Mouse (Mus musculus) A20 (cell line): Measurements from ENCODE around the gene Acer3.
A peak's percentile ranks its signal among the peaks of the same experiment; 100 is the strongest.
"Not testable (repeated sequence)": the region's sequence is repeated elsewhere in the genome, so short reads cannot be mapped to it uniquely, and the experiment has no call there.

Source experiments
- DNase-seq: peaks from one replicate; pipeline ENCODE4 v3.0.0-alpha.2; 2011; ENCODE audit warnings: low read depth, low spot score

The Acer3 gene

DNA sequence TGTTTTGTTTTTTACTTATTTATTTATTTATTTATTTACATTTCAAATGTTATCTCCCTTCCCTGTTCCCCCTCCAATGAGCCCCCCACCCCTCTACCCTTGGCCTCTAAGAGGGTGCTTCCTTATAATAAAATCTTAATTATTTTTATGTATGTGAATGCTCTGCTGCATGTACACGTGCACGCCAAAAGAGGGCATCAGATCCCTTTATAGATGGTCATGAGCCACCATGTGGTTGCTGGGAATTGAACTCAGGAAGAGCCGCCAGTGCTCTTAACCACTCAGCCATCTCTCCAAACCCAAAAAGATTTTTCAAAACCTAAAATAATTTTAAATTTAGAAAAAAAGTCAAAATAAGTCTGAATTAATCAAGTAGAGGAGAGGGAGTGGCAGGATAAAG, 31.4 kb downstream of the Acer3 start:
- peak; percentile 50 for DNase-seq

DNA sequence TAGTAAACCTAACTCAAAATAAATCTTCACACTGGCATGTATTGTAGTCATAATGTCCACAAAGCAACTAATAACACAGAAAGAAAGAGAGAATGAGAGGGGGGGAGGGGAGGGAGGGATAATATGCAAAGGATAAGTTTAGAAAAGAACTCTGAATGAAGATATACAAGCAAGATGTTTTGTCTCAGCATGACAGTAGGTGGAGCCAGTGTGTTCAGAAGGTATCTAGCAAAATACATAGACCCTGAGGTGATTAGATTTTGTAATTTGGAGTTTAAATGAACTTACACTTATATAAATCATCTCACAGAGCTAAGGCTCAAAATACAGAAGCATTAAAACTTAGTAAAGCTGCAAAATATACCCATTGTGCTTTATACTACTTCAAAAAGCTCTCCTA, 44.7 kb downstream of the Acer3 start:
- DNase-seq, result peak; percentile 36

DNA sequence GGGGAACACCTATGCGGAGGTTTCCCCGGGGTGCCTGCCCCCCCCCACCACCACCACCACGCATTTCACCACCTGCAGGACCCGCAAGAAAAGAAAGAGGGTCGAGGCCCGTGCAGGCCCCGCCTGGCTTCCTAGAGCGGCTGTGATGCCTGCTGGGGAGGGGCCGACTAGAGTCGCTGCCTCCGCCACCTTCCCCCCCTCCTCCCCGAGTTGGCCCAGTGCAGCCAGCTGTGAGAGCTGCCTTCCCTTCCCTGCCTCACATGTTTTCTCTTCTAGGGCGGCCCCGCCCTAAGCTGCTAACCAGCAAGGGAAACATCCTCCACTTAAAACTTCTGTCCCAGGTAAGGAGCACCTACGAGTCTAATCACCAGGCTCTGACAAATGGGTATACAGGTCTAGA, 52.8 kb downstream of the Acer3 start:
- DNase-seq, result not testable (repeated sequence)

DNA sequence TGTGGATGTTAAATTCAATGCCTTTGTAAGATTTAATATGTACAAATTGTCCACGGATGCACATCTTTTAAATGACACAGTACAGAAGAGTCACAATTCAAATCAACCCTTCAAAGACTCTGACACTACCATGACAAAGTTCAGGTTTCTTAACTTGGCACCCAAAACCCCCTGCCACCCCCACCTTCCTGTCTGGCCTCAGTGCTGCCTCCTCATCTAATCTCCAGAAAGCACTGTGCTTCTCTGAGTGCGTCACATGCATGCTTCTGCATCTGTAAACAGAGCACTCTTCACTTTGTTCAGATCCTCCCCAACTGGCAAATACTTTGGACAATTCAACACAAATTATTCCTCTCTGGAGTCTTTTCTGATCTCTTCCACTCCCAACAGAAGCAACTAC, 68.5 kb downstream of the Acer3 start:
- DNase-seq, result no peak

DNA sequence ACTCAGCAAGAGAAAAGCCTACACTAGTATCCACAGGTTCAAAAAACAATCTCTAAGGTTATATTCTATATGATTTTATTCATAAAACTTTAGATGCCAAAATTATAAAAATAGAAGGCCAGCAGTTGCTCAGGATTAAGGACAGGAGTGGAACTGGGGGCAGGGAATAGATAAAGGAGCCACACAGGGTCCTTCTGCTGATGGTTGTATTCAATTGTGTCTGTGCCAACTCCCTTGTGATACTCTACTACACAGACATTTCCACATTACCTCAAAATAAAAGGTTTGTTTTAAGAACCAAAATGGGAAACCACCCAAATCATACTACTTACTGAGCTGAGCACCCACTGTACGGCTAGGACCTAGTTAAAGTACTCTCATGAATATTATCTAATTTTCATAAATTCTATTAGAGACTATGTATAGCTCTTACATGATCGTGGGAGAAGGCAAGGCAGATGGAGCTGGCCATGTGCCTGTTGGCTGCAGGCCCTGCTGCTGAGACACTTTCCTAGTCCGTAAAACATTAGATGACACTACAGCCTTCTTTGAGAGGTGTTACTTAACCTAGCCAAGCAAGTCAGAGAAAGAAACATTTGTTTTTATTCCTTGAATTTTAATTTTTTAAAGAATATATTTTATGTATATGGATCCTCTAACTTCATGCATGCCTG, 84.2 kb downstream of the Acer3 start:
- DNase-seq, result no peak

DNA sequence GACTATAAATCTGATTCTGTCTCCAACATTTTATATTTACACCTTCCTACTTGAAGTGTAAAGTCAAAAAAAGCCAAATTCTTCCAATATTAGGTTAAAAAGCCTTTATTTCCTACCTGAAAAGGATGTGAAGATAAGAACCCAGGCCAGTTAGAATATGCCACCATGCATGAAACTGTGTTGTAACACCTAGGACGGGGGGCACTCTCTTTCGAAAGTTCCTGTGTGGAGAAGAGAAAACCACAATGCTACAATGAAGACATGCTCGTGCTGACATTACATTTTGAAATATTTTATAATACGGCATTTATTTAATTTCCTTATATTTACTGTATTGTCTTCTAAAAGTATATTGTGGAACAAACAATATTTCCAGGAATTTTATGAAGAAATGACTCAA, 97.2 kb downstream of the Acer3 start:
- DNase-seq, result no peak

DNA sequence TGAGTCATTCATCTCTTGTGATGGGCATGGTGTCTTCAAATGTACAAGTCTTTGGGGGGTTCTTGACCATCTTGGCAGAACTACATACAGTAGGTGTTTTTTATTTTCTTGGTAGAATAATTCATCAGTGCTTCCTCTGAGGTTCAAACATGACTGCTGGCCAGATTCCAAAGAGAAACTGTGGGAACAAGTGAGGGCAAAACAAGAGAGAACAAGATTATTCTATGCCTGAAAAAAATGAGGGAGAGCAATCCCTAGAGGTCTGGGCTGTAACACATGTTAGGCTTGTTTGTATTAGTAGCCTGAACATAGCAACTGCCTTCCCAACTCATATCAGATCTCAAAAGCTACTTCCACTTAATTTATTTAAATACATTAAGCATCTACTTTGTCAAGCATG, 104.3 kb downstream of the Acer3 start:
- no peak for DNase-seq

DNA sequence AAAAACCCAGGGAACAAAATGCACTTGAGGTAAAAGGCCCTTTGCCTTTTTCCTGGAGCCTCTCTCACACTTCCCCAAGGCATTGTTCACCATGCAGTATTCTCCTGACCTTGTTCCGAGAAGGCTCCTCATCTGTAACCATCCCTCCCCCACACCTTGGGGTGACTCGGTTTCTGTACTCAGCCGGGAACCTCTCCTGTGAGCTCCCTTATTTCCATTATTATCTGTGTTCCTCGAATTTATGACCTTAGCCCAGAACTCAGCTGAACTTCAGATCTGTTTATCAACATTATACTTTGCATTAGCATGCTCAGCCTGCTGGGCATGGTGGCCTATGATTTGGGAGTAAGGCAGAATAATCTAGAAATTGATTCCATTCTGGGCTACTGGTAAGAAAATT, 118.1 kb downstream of the Acer3 start:
- no peak for DNase-seq

DNA sequence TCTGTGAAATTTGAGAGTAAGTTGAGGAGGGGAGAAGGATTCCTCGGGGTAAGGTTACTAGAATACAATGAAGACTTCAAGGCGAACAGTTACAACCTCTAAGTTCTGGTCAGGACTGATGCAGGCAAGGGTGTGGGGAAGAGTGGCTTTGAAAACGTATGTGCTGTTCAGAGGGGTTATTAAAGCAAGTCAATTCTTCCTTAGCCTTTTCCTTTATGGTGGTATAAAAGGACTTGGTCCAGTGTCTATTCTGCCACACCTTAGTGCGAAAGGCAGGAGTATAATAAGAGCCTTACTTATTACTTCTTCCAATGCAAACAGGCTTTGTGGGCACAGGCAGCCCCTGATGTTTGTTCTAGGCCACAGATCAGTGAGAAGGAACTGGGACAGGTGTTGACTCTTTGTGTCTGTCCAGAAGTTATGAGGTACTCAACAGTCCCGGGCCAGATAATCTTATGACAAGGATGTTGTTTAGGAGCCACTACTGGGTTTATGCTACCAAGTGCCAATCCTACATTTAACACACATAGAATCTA, 119.4 kb downstream of the Acer3 start:
- no peak for DNase-seq

DNA sequence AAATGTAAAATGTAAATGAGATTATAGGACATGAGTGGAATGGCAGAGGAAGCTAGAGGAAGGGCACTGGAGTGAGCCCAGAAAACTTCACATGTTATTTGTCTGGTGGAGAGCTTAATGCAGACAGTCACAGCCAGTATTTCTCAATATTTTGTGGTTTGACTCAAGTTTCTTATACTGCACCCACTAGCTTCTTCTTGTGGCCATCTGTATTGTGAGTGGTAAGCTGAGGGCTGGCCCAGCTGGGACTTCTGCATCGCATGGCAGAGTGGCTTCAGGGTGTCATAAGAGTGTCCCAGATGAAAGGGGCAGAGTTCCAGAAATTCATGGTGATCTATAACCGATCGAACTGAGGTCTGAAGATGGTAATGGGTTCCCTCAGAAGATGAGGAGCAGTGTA, 120.6 kb downstream of the Acer3 start:
- no peak for DNase-seq

DNA sequence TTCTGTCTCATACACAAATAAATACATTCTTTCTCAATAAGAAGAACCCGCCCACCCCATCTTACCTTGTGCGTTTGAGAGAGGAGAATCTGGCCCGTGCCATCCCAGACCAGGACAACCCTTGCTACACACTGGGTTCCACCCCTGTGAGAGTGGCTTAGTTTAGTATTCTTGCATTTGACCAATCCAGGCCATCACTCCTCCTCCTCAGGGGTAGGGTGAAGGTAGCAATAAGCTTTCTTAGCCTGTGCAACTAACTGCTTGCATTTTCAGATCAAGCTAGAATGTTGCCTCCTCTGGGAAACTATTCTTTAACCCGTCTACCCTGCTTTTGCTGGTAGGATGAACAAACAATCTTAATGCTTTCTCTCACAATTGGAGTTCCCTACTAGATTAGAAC, 121.6 kb downstream of the Acer3 start, which contains the start of gene B3gnt6:
B3gnt6 (minus strand) TSS at position 101 of the 400 bp plus-strand sequence.
- DNase-seq, result no peak

DNA sequence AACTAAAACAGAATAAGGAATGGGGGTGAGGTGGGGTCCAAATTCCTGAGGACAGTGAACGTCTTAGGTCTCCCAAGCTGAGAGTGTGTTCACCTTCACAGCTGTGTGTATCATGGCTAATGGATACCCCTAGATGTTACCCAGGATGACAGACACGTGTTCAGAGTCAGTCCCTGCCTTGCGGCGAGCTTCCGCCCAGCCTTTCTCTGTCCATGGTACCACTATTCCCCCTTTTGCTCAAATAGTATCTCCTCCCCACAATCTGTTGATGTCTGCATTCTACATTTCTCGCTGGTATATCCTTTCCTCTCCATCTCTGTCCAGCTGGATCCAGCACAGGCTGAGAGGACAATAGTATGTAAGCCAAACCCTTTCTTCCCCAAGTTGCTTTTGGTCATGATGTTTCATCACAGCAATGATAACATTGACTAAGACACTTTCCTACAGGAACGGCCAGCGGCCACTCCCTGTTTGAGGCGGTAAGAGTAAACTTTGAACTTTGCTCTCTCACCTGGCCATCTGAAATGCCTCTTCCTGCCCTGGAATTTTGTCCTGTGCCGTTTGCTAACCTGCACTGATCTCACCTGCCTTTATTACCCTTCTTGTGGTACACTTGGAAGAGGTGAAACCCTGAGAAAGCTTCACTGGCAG, 125.7 kb downstream of the Acer3 start:
- DNase-seq, result no peak

DNA sequence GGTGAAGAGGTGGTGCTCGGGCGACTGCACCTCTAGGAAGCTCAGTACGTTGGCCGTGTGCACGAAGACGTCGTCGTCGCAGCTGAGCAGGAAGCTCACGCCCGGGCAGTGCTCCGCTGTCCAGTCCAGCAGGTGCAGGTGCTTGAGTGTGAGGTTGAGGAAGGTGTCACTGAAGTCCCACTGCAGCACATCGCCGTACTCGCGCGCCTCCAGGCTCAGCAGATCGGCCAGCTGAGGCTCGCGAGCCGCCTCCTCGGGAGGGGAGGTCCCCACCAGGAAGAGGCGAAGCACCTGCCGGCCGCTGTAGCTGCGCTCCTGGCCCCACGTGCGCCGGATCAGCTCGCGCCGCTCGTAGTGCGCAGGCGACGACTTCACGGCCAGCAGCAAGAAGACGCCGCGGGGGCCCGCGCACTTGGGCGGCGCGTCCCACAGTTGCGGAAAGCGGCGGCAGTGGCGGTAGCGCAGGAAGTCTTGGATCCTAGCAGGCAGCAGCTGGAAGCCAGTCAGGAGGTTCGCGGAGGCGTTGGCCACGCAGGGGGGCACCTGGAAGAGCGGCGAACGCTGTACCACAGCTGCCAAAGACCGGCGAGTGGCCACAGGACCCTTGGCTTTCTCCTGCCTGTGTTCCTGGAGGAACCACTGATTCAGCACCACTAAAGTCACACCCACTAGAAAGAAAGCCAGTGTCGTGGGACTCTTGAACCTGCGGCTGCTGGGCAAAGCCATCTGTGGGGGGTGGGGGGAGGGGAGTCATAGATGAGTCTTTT, 126.8 kb downstream of the Acer3 start:
- no peak for DNase-seq

DNA sequence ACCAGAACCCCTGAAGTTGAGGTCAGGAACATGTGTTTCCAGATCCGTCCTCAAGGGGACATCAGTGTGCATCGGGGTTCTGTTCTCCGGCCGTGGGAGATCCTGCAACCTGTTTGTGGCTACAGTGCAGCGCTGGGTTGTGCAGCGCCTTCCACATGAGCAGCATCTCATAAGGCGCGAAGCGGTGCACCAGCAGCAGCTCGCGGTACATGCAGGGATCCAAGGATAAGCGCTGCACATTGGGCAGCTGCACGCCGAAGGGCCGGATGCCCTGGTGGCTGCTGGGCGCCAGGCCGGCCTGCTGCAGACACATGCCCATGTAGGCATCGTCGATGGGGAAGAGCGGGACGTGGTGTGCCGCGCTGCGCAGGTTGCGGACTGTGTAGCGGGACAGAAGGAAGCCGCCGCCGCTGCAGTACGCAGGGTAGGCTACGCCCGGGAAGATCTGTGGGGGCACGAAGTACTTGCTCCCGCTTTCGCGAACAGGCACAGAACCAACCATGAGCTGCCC, 127.4 kb downstream of the Acer3 start:
- no peak for DNase-seq

DNA sequence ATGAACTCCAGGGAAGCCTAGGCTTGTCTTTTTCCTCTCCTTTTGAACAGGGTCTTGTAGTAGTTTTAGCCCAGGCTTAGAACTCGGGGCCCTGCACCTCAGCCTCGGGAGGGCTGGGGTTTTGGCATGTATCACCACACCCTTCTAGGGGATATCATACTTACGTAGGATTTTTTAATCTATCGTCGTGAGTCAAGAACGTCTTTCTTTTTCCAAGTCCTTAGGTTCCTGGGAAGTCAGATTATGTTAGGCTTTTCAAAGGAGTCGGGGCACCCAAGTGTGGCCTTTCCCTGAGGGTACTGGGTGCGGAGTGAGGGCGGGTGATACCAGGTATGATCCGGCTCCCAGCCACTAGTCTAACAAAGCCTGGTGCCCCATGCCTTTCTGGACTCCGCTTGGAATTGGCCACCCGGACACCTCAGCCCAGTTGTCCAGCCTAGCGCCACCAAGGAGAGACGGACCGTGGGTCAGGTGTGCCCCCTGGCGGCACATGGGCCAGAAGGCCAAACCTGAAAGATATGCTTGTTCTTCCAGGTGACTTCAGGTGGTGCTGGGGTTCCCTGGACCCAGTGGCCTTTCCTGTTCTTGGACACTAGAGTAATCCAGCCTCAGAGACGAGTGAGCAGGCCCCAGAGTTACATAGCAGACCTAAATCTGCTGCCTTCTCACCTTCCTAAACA, 129.3 kb downstream of the Acer3 start:
- no peak for DNase-seq

DNA sequence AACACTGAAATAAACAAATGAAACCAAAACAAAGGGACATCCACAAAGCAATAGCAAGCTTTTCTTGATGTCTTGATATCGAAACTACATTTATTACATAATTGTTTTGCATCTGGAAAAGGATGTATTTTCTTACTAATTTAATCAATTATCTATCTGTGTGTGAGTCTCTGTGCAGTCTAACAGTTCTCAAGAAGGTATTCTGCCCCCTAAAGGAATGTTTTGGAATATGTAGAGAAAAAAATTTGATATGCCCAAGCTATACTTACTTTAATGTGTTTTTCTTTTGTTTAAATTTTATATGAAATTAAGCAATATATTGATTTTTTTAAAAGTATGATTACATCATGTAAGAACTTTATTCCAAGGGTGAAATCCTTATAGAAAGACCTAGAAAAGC, 130.4 kb downstream of the Acer3 start:
- DNase-seq, result no peak

DNA sequence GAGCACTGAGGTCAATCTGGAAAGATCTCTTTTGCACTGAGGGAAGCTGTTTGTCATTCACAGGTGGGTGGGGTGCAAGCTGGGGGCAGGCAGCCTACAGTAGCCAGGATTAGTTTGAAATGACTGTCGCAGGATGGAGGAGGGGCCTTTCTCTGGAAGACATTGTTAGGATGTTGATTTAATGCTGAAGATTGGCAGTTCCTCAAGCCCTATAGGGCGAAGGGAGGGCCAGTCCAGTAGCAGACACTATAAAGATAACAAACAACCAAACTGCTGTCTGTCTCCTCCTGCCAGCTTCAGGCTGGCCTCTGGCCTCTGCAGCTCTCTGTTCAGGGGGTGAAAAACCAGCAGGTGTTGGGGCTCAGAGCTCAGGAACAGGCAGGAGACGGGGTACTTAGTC, 131.3 kb downstream of the Acer3 start:
- no peak for DNase-seq

DNA sequence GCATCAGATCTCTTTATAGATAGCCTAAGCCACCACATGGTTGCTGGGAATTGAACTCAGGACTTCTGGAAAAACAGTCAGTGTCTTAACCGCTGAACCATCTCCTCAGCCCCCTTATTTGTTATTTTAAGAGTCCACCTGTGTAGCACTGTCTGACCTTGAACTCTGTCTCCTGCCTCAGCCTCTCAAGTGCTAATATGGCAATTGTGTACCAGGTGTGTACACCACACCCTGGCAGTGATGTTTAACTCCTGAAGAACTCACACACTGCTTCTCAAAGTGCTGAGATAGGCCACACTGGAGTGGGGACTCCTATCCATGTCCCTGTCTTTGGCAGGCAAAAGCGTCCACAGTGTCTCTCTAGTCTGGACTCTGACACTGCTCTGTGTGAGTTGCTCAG, 132.3 kb downstream of the Acer3 start:
- no peak for DNase-seq

DNA sequence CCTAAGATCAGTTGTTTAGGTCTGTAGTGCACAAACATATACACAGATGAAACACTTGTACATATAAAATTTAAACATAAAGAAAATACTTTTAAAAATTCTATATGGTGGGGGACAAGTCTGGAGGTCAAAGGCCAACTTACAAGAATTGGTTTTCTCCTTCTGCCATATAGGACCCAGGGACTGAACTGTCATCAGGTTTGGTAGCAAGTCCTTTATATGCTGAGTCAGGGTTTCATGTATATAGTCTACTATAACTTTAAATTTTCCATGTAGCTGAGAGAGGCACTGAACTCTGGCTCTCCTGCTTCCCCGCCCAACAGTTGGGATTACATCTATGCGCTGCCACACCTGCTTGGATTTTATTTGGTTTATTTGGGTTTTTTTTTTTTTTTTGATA, 132.8 kb downstream of the Acer3 start:
- DNase-seq, result no peak

DNA sequence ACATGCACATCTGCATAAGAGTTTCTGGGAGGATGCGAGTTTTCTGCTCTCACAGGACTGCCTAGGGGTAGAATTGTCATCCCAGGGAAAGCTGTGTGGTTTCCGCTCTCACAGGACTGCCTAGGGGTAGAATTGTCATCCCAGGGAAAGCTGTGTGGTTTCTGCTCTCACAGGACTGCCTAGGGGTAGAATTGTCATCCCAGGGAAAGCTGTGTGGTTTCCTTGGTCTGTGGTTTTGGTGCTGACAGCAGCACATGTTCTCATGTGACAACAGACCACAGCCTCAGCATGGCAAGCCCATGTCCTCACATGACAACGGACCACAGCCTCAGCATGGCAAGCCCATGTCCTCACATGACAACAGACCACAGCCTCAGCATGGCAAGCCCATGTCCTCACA, 133.7 kb downstream of the Acer3 start:
- DNase-seq, result not testable (repeated sequence)

DNA sequence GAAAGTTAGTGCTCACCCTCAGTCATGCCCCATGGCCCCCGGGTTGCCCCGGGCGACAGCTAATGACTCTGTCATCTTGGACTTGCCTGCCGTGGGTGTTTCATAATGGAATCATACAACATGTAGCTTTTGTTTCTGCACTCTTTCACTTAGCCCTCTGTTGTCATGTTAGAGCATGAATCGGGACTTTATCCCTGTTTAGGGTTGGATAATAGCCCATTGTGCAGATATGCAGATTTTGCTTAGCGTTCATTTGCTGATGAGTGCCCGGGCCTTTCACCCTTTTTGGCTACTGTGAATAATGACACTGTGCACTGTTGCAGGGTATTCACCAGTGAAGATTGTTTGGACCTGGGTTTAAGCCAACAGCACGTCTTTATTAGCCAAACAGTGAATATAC, 134.4 kb downstream of the Acer3 start:
- DNase-seq, result no peak

DNA sequence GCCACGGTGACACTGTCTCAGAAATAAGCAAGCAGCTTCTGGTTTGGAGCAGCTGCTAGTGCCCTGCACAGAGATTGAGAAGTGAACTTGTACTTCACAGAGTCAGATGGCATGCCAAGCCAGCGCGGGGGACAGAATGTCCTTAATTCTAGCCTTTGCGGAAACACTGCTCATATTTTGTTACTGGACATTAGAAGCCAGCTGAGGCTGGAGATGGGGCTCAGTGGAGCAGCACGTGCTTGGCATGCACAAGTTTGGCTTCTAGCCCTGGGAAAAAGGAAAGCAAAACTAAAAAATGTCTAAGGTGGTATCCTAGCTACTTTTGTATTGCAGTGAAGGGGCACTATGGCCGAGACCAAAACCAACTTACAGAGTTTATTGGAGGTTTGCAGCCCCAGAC, 135.7 kb downstream of the Acer3 start:
- DNase-seq, result no peak
